Mouse (Mus musculus) lung, postnatal 0 days (tissue): ENCODE results near the gene Ccdc27.

Experiments used
- CTCF ChIP-seq: IDR thresholded peaks from 2 replicates; pipeline ENCODE4 v1.5.1; 2016; ENCODE audit warnings: antibody characterized with exemption, mild to moderate bottlenecking
- EP300 ChIP-seq: IDR thresholded peaks from 2 replicates; pipeline ENCODE4 v1.6.1; 2016; ENCODE audit warnings: antibody characterized with exemption, mild to moderate bottlenecking, control low read depth

- TF ChIP-seq EP300 (no peak), CTCF (no peak)
Observed at GRCm38 (mm10) chr4:154037123-154037522, 5.4 kb downstream of the Ccdc27 start.
